Mouse (Mus musculus) bone marrow macrophage, adult 2 months (primary cell): ENCODE data around the gene Dact3.

ENCODE experiments used
- CTCF ChIP-seq: IDR thresholded peaks from 2 replicates; pipeline ENCODE4 v1.5.1; 2012; ENCODE audit warnings: low read depth, mild to moderate bottlenecking, low read length, moderate library complexity
- POLR2A ChIP-seq: IDR thresholded peaks from 2 replicates; pipeline ENCODE4 v1.6.1; 2012; ENCODE audit warnings: mild to moderate bottlenecking, low read depth, low read length, borderline replicate concordance

GRCm38 (mm10) chr7:16846775-16847174 lies 28.3 kb upstream of the Dact3 start:
- TF ChIP-seq CTCF (no peak), POLR2A (no peak)
